Mouse (Mus musculus): ENCODE data around the gene Man1c1. TPM values are rescaled to one million over a fixed set of nuclear protein-coding genes. Genes with fewer than 3 reads are reported as not detected.

Man1c1 gene
- polyA plus RNA-seq, 1 experiment from 2014 or later: 3.5 TPM

- Histone ChIP-seq H3K36me3 (0 out of 2 replicates have a peak, but pooled peaks cover 3% of the 10 kb centered on the region), H3K9ac (no peak overlapping the region), H3K27me3 (no peaks in the 10 kb centered on the region), H3K27ac (no peak overlapping the region; the same call in 1 of the 2 replicates), H3K4me3 (no peak overlapping the region), H3K4me1 (peaks cover 30% of the 10 kb centered on the region), H3K4me2 (replicated peaks) (no peak overlapping the region), H3K9me3 (0 out of 2 replicates have a peak, but pooled peaks cover 5% of the 10 kb centered on the region)
- no peak for ATAC-seq (ENCODE audit: low FRiP score, low read depth)
- WGBS: 77% methylated on average over 9 of the region's 9 CpGs
Measured at GRCm38 (mm10) chr4:134684637-134685338, 19.3 kb downstream of the Man1c1 start.

- ATAC-seq (ENCODE audit: low FRiP score, low read depth): no peak
- peaks cover 30% of the 10 kb centered on the region for H3K4me1 ChIP-seq
- peak overlapping the region; percentile 39; the same call in 1 of the 2 replicates for H3K27ac ChIP-seq
- H3K4me3 ChIP-seq: no peak overlapping the region
- 59% methylated on average over 8 of the region's 8 CpGs for WGBS
- no peaks in the 10 kb centered on the region for H3K27me3 ChIP-seq
- H3K36me3 ChIP-seq: 0 out of 2 replicates have a peak, but pooled peaks cover 3% of the 10 kb centered on the region
- H3K4me2 ChIP-seq (replicated peaks): peak overlapping the region; percentile 5; the same call in 1 of the 2 replicates
- 0 out of 2 replicates have a peak, but pooled peaks cover 5% of the 10 kb centered on the region for H3K9me3 ChIP-seq
- H3K9ac ChIP-seq: no peak overlapping the region
Measured at GRCm38 (mm10) chr4:134683892-134684291, 20.2 kb downstream of the Man1c1 start.

- Histone ChIP-seq H3K9me3 (0 out of 2 replicates have a peak, but pooled peaks cover 5% of the 10 kb centered on the region), H3K4me2 (replicated peaks) (peak overlapping the region; percentile 5; the same call in 1 of the 2 replicates), H3K4me3 (no peak overlapping the region), H3K4me1 (peaks cover 34% of the 10 kb centered on the region), H3K27ac (peak overlapping the region; percentile 39; the same call in 1 of the 2 replicates), H3K36me3 (0 out of 2 replicates have a peak, but pooled peaks cover 3% of the 10 kb centered on the region), H3K9ac (no peak overlapping the region), H3K27me3 (no peaks in the 10 kb centered on the region)
- 46% methylated on average over 13 of the region's 13 CpGs for WGBS
- peak; percentile 36; the same call in 1 of the 2 replicates for ATAC-seq (ENCODE audit: low FRiP score, low read depth)
Measured at GRCm38 (mm10) chr4:134683008-134683407, 21.1 kb downstream of the Man1c1 start.

GRCm38 (mm10) chr4:134682423-134682822, 21.7 kb downstream of the Man1c1 start:
- 64% methylated on average over 8 of the region's 8 CpGs for WGBS
- Histone ChIP-seq H3K4me1 (peaks cover 38% of the 10 kb centered on the region), H3K27ac (peak overlapping the region; percentile 39; the same call in 1 of the 2 replicates), H3K9me3 (0 out of 2 replicates have a peak, but pooled peaks cover 5% of the 10 kb centered on the region), H3K4me3 (no peak overlapping the region), H3K36me3 (0 out of 2 replicates have a peak, but pooled peaks cover 3% of the 10 kb centered on the region), H3K27me3 (no peaks in the 10 kb centered on the region), H3K9ac (no peak overlapping the region), H3K4me2 (replicated peaks) (peak overlapping the region; percentile 5; the same call in 1 of the 2 replicates)
- ATAC-seq (ENCODE audit: low FRiP score, low read depth): no peak

- Histone ChIP-seq H3K4me2 (replicated peaks) (no peak overlapping the region), H3K9ac (no peak overlapping the region), H3K4me1 (peaks cover 42% of the 10 kb centered on the region), H3K4me3 (no peak overlapping the region), H3K9me3 (0 out of 2 replicates have a peak, but pooled peaks cover 5% of the 10 kb centered on the region), H3K36me3 (0 out of 2 replicates have a peak, but pooled peaks cover 3% of the 10 kb centered on the region), H3K27me3 (no peaks in the 10 kb centered on the region), H3K27ac (no peak overlapping the region)
- ATAC-seq (ENCODE audit: low FRiP score, low read depth): no peak
- 90% methylated on average over 7 of the region's 7 CpGs for WGBS
Measured at GRCm38 (mm10) chr4:134681819-134682218, 22.3 kb downstream of the Man1c1 start.

- H3K4me1 ChIP-seq: peaks cover 41% of the 10 kb centered on the region
- no peak overlapping the region for H3K4me3 ChIP-seq
- ATAC-seq (ENCODE audit: low FRiP score, low read depth): no peak
- no peak overlapping the region for H3K27ac ChIP-seq
- no peaks in the 10 kb centered on the region for H3K9me3 ChIP-seq
- WGBS: 49% methylated on average over 17 of the region's 17 CpGs
- no peak overlapping the region for H3K9ac ChIP-seq
- no peak overlapping the region for H3K4me2 ChIP-seq (replicated peaks)
- no peaks in the 10 kb centered on the region for H3K27me3 ChIP-seq
- H3K36me3 ChIP-seq: no peaks in the 10 kb centered on the region
Measured at GRCm38 (mm10) chr4:134677556-134678508, 26.3 kb downstream of the Man1c1 start.

GRCm38 (mm10) chr4:134675800-134676199, 28.3 kb downstream of the Man1c1 start:
- H3K27ac ChIP-seq: no peak overlapping the region
- H3K9me3 ChIP-seq: no peaks in the 10 kb centered on the region
- no peaks in the 10 kb centered on the region for H3K36me3 ChIP-seq
- peaks cover 49% of the 10 kb centered on the region for H3K4me1 ChIP-seq
- ATAC-seq (ENCODE audit: low FRiP score, low read depth): no peak
- H3K27me3 ChIP-seq: no peaks in the 10 kb centered on the region
- H3K4me3 ChIP-seq: no peak overlapping the region
- 39% methylated on average over 8 of the region's 8 CpGs for WGBS
- H3K9ac ChIP-seq: no peak overlapping the region
- no peak overlapping the region for H3K4me2 ChIP-seq (replicated peaks)

GRCm38 (mm10) chr4:134674970-134675369, 29.1 kb downstream of the Man1c1 start:
- Histone ChIP-seq H3K9ac (no peak overlapping the region), H3K4me1 (peaks cover 53% of the 10 kb centered on the region), H3K9me3 (no peaks in the 10 kb centered on the region), H3K4me3 (no peak overlapping the region), H3K27ac (no peak overlapping the region), H3K36me3 (no peaks in the 10 kb centered on the region), H3K27me3 (no peaks in the 10 kb centered on the region), H3K4me2 (replicated peaks) (no peak overlapping the region)
- 82% methylated on average over 3 of the region's 3 CpGs for WGBS
- ATAC-seq (ENCODE audit: low FRiP score, low read depth): no peak

GRCm38 (mm10) chr4:134673882-134674463, 30.1 kb downstream of the Man1c1 start:
- Histone ChIP-seq H3K4me1 (peaks cover 62% of the 10 kb centered on the region), H3K36me3 (no peaks in the 10 kb centered on the region), H3K27me3 (no peaks in the 10 kb centered on the region), H3K4me2 (replicated peaks) (no peak overlapping the region), H3K27ac (no peak overlapping the region), H3K9ac (no peak overlapping the region), H3K4me3 (no peak overlapping the region), H3K9me3 (no peaks in the 10 kb centered on the region)
- ATAC-seq (ENCODE audit: low FRiP score, low read depth): no peak
- WGBS: 88% methylated on average over 12 of the region's 12 CpGs

- no peak for ATAC-seq (ENCODE audit: low FRiP score, low read depth)
- no peak overlapping the region for H3K9ac ChIP-seq
- no peaks in the 10 kb centered on the region for H3K36me3 ChIP-seq
- H3K4me2 ChIP-seq (replicated peaks): no peak overlapping the region
- peaks cover 65% of the 10 kb centered on the region for H3K4me1 ChIP-seq
- H3K27me3 ChIP-seq: no peaks in the 10 kb centered on the region
- WGBS: 87% methylated on average over 8 of the region's 8 CpGs
- H3K4me3 ChIP-seq: no peak overlapping the region
- H3K9me3 ChIP-seq: no peaks in the 10 kb centered on the region
- no peak overlapping the region for H3K27ac ChIP-seq
Measured at GRCm38 (mm10) chr4:134673151-134673550, 30.9 kb downstream of the Man1c1 start.

GRCm38 (mm10) chr4:134672326-134672725, 31.8 kb downstream of the Man1c1 start:
- Histone ChIP-seq H3K27ac (no peak overlapping the region), H3K9me3 (no peaks in the 10 kb centered on the region), H3K27me3 (no peaks in the 10 kb centered on the region), H3K4me1 (peaks cover 61% of the 10 kb centered on the region), H3K9ac (no peak overlapping the region), H3K4me3 (no peak overlapping the region), H3K4me2 (replicated peaks) (no peak overlapping the region), H3K36me3 (no peaks in the 10 kb centered on the region)
- ATAC-seq (ENCODE audit: low FRiP score, low read depth): no peak
- WGBS: 79% methylated on average over 8 of the region's 8 CpGs
